ENCODE assay signal across 8 mouse cellular contexts in the genomic region with DNA sequence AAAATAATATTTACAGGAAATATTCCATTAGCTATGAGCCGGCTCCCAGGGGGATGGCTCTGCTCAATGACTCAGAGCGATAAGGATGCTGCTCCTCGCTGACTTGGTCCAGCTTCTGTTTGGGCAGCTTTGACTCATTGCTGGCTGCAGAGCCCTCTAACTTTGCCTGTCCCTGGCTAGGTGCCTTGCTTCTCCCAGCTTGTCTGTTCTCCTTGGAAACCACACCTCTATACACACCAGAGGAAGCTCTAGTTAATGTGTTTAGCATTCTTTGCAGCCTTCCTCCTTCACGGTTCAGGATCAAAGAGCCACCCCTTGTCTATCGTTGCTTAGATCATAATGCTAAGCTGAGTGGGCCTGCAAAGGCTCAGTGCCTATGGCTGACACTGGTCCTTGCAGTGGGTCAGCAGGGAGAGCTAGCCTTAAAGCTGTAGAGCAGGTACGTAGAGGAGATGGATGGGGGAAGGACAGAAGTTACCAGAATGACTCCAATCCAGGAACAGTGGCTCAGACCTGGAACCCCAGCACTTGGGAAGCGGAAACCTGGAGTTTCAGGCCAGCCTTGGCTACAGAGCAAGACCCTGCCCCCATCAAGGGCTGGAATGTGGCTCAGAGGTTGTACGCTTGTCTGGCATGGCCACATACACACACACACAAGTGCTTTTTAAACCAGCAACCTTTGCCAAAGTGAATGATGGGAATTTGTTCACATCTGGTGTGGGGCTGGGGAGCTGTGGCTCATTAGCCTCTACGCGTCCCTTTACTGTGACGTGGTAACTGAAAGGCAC.
DNase-seq lines count a peak whose midpoint lies in the region; ATAC-seq and TF ChIP-seq lines count a peak whose summit lies in the region.

No protein-coding gene starts in this region.

- H3K4me2 ChIP-seq in liver, postnatal 0 days (ENCODE audit: low read depth, low read length) = no peak overlapping the region
- no peak overlapping the region for H3K4me2 ChIP-seq in liver, embryonic 12.5 days
- no peak overlapping the region for H3K4me2 ChIP-seq in forebrain, embryonic 14.5 days (ENCODE audit: low read length)
- H3K4me2 ChIP-seq in midbrain, embryonic 12.5 days (replicated peaks) = 0 out of 2 replicates have a peak overlapping the region, but pooled peaks have one; percentile 6

- peak; percentile 17; the same call in 1 of the 2 replicates for ATAC-seq in liver, postnatal 0 days
- ATAC-seq in liver, embryonic 12.5 days = no peak
- ATAC-seq in forebrain, embryonic 14.5 days = peak; percentile 18; the same call in 1 of the 2 replicates
- peak; percentile 27 for ATAC-seq in midbrain, embryonic 12.5 days (ENCODE audit: low FRiP score, low read depth)
- no peak for ATAC-seq in erythroblast, adult 5-6 weeks (replicated peaks; ENCODE audit: low FRiP score, poor library complexity, severe bottlenecking)

- no peak for TF ChIP-seq EP300 in liver, postnatal 0 days (IDR thresholded peaks at IDR 0.05; ENCODE audit: low read depth)

- no peak overlapping the region for H3K4me3 ChIP-seq in liver, postnatal 0 days (ENCODE audit: low read depth, low read length)
- no peak overlapping the region for H3K4me3 ChIP-seq in liver, embryonic 12.5 days
- H3K4me3 ChIP-seq in forebrain, embryonic 14.5 days (ENCODE audit: low read depth, low read length) = no peak overlapping the region
- H3K4me3 ChIP-seq in midbrain, embryonic 12.5 days = no peak overlapping the region

- intact Hi-C loops in heart, postnatal 25 days (cut with DNase I) = loop anchor here (2.0 to 10.0 kb wide), 3 partner anchors 14 to 52 kb away; no protein-coding TSS in a partner anchor

- no peaks in the 10 kb centered on the region for H3K27me3 ChIP-seq in liver, postnatal 0 days (ENCODE audit: insufficient read depth, low read length)
- H3K27me3 ChIP-seq in liver, embryonic 12.5 days (replicated peaks) = peaks cover 7% of the 10 kb centered on the region; the same call in 1 of the 2 replicates
- no peaks in the 10 kb centered on the region for H3K27me3 ChIP-seq in forebrain, embryonic 14.5 days (replicated peaks; ENCODE audit: control insufficient read depth, insufficient read depth, low read length)
- H3K27me3 ChIP-seq in midbrain, embryonic 12.5 days = no peaks in the 10 kb centered on the region

- H3K4me1 ChIP-seq in liver, postnatal 0 days (ENCODE audit: insufficient read depth) = 0 out of 2 replicates have a peak, but pooled peaks cover under 1% of the 10 kb centered on the region
- peaks cover 9% of the 10 kb centered on the region; the same call in 1 of the 2 replicates for H3K4me1 ChIP-seq in liver, embryonic 12.5 days
- H3K4me1 ChIP-seq in forebrain, embryonic 14.5 days (ENCODE audit: control insufficient read depth, insufficient read depth, low read length) = peaks cover 20% of the 10 kb centered on the region
- peaks cover 65% of the 10 kb centered on the region for H3K4me1 ChIP-seq in midbrain, embryonic 12.5 days

- no peak for DNase-seq in liver, postnatal 0 days
- no peak for DNase-seq in forebrain, embryonic 14.5 days (ENCODE audit: low spot score)
- DNase-seq in heart, postnatal 25 days (ENCODE audit: low spot score) = peak; percentile 74
- no peak for DNase-seq in layer of hippocampus, adult 9-10 months (ENCODE audit: low spot score)
- no peak for DNase-seq in frontal cortex, postnatal 14 days (ENCODE audit: low spot score in 2 of 2)

- no peak overlapping the region for H3K27ac ChIP-seq in liver, postnatal 0 days (ENCODE audit: low read depth)
- no peak overlapping the region for H3K27ac ChIP-seq in liver, embryonic 12.5 days
- peak overlapping the region; percentile 66 for H3K27ac ChIP-seq in forebrain, embryonic 14.5 days (ENCODE audit: low read depth, low read length)
- peak overlapping the region; percentile 88 for H3K27ac ChIP-seq in midbrain, embryonic 12.5 days (replicated peaks)

- H3K36me3 ChIP-seq in liver, postnatal 0 days (replicated peaks; ENCODE audit: insufficient read depth, low read length) = no peaks in the 10 kb centered on the region
- no peaks in the 10 kb centered on the region for H3K36me3 ChIP-seq in liver, embryonic 12.5 days
- peaks cover 17% of the 10 kb centered on the region for H3K36me3 ChIP-seq in forebrain, embryonic 14.5 days (ENCODE audit: control insufficient read depth, insufficient read depth, low read length)
- peaks cover 35% of the 10 kb centered on the region for H3K36me3 ChIP-seq in midbrain, embryonic 12.5 days

- TF ChIP-seq CTCF in liver, postnatal 0 days (IDR thresholded peaks at IDR 0.05; ENCODE audit: low read depth) = no peak

- 74% methylated on average over 11 of the region's 11 CpGs for WGBS in liver, postnatal 0 days (ENCODE audit: insufficient replicate concordance)
- WGBS in liver, embryonic 12.5 days (ENCODE audit: insufficient replicate concordance) = 67% methylated on average over 11 of the region's 11 CpGs
- WGBS in forebrain, embryonic 14.5 days = 39% methylated on average over 11 of the region's 11 CpGs
- WGBS in midbrain, embryonic 12.5 days = 42% methylated on average over 11 of the region's 11 CpGs

- no peaks in the 10 kb centered on the region for H3K9me3 ChIP-seq in liver, postnatal 0 days (ENCODE audit: low read length)
- H3K9me3 ChIP-seq in liver, embryonic 12.5 days (replicated peaks) = no peaks in the 10 kb centered on the region
- H3K9me3 ChIP-seq in forebrain, embryonic 14.5 days (replicated peaks; ENCODE audit: control insufficient read depth, low read length) = no peaks in the 10 kb centered on the region
- H3K9me3 ChIP-seq in midbrain, embryonic 12.5 days = no peaks in the 10 kb centered on the region

- no peak overlapping the region for H3K9ac ChIP-seq in liver, postnatal 0 days (replicated peaks)
- H3K9ac ChIP-seq in liver, embryonic 12.5 days = no peak overlapping the region
- 0 out of 2 replicates have a peak overlapping the region, but pooled peaks have one; percentile 3 for H3K9ac ChIP-seq in forebrain, embryonic 14.5 days (ENCODE audit: low read length)
- 0 out of 2 replicates have a peak overlapping the region, but pooled peaks have one; percentile 8 for H3K9ac ChIP-seq in midbrain, embryonic 12.5 days (replicated peaks)

Comparison
In these comparisons a context has a peak if more than half of its experiments do, and no peak if none do; other contexts are left out.
1. ATAC-seq: peak in liver, postnatal 0 days (single experiment), forebrain, embryonic 14.5 days (single experiment) and midbrain, embryonic 12.5 days (single experiment); none in liver, embryonic 12.5 days (single experiment) and erythroblast, adult 5-6 weeks (single experiment).
2. H3K27ac ChIP-seq: peak in forebrain, embryonic 14.5 days (single experiment) and midbrain, embryonic 12.5 days (single experiment); none in liver, postnatal 0 days (single experiment) and liver, embryonic 12.5 days (single experiment).
3. H3K9ac ChIP-seq: peak in forebrain, embryonic 14.5 days (single experiment) and midbrain, embryonic 12.5 days (single experiment); none in liver, postnatal 0 days (single experiment) and liver, embryonic 12.5 days (single experiment).